Mouse (Mus musculus): ENCODE measurements at regions not wholly inside any gene's neighbourhood (a gene's known extent, or its start where the extent isn't known, plus 50 kb on each side); places are given as distances from the start of the nearest gene placed in this dataset.

- DNase-seq, result no peak
Measured at GRCm38 (mm10) chr14:58487836-58488235, 417.5 kb downstream of the Fgf9 start.

DNA sequence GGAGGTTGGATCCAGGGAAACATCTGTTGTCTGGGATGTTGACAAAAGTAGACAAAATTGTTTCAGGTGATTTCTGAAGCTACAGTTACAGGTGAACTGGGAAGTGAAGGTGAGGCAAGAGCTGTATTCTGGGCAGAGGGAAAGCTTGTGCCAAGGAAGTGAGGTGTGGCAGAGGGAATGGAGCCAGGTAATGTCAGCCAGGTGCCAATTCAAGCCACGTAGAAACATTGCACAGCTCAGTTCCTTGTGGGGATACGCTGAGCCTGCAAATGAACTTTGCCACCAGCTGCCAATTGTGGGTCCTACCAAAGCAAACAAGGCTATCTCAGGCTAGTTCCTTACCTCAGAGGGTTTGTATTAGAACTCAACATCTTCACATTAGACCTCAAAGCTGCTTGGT is 410.1 kb downstream of the Fgf9 start:
- DNase-seq, result no peak

- DNase-seq, result no peak
Measured at GRCm38 (mm10) chr14:58470678-58471077, 400.3 kb downstream of the Fgf9 start.

- no peak for DNase-seq
Measured at GRCm38 (mm10) chr14:58468451-58468850, 398.1 kb downstream of the Fgf9 start.

- DNase-seq, result no peak
Measured at GRCm38 (mm10) chr14:58467856-58468255, 397.5 kb downstream of the Fgf9 start.

DNA sequence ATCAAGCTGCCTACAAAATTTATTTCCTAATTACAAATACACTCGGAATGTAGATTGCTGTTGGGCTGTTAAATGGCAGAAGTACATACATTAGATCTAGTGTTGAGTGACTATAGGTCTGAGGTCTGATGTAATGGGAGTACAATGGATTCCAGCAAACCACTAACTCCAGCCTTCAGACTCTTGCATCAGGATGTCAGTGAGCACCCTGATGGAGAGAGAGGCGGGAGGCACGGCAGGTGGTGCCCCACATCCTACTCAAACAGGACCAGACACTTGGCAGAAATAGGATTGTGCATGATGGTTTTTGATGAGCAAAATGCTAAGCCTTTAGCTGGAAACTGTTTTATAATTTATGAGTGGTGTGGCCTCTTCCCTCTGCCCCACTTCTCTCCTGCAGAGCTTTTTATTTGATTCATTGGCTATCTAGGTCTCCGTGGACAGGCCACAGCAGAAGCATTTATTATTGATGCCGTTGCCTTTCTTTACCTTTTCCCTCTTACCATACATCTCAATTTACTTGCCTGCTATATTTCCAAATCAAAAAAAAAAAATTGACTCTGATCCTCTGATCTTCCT is 376.5 kb downstream of the Fgf9 start:
- DNase-seq, result no peak

DNA sequence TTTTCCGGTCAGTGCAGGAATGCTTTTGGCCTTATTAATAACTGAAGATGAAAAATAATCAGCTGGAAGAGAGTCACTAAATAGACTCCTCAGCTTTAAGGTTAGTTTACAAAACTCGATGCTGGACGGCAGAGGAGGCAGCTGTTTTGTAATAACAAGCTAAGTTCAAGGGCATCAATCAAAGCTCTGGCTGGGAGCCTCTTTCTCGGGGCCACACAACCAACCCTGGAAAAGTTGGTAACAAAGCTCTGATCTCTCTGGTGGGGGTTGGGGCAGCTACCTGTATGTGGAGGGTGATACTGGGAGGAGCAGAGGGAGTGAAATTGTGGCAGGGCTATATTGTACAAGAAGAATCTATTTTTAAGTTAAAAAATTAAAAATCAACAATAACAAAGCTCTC is 374.1 kb downstream of the Fgf9 start:
- no peak for DNase-seq

DNA sequence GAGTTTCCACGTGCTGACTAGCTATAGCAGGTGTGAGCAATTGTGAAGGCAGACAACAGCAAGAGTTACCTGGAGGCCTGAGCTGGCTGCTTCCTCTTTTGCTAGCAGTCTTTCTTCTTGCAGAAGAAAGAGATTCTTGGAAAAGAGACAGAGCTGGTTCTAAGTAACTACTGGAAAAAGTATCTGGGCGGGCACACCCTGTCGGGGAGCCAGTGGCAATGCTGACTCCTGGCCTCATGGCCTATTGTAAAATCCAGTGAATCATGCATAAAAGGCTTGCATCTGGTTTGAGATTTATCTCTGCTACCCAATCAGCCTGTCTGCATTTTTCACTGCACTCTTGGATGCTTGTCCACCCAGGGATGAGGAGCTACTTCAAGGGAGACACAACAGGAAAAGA is 372.2 kb downstream of the Fgf9 start:
- DNase-seq, result no peak

- no peak for DNase-seq
Measured at GRCm38 (mm10) chr14:58439963-58440362, 369.6 kb downstream of the Fgf9 start.

DNA sequence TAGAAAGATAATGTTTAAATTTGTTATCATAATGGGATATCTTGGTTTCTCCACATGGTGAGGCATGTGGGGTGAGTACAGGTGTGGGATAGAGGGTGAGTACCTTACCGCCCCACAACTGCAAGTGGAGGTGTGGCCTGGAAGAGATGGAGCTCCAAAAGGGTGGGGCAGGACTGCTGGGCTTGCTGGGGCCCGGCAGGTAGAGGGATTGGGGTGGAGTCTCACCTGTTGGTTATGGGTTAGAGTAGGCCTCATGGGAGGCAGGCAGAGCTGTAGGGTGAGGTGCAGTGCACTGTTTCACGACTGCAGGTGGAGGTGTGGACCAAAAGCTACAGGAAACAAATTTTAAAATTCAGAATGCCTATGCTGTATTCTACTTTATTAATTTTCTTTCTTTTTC is 365.7 kb downstream of the Fgf9 start:
- DNase-seq, result no peak

GRCm38 (mm10) chr14:58426472-58426871 is 356.1 kb downstream of the Fgf9 start:
- no peak for DNase-seq

DNA sequence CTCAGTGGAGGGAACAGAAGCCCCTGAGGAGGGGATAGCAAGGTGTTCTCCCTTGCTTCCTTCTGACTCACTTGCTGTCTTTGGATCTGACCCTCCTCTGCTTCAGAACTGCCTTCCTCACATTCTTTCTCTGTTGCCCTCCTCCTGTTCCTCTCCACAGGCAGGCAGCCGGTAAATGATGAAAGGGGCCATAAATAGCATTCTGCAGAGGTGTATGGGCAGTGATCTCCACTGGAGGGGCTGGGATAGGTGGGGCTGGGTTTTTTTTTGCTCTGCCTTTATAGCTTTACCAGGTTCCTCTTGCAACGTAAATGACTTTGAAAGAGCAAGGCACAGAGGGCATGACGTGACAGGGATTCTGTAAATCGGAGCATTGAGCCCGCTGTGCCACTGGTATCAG is 351.6 kb downstream of the Fgf9 start:
- DNase-seq, result no peak

DNA sequence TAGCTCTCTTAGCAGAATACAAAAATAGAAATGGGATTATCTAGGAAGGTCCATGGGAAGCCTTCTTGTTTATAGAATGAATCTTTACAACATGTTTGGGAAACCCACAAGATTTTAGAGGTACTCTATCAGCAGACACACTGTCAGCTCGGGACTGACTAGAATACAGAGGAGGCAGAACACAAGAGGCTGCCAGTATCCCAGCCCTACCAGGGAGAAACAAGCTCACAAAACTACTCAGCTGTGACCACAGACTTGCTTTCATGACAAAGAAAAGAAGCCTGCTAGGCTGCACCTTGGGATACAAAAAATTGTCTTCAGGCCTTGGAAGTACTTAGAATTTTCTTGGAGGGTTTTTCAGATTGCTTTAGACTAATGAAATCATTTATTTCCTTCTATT is 347.2 kb downstream of the Fgf9 start:
- no peak for DNase-seq

DNA sequence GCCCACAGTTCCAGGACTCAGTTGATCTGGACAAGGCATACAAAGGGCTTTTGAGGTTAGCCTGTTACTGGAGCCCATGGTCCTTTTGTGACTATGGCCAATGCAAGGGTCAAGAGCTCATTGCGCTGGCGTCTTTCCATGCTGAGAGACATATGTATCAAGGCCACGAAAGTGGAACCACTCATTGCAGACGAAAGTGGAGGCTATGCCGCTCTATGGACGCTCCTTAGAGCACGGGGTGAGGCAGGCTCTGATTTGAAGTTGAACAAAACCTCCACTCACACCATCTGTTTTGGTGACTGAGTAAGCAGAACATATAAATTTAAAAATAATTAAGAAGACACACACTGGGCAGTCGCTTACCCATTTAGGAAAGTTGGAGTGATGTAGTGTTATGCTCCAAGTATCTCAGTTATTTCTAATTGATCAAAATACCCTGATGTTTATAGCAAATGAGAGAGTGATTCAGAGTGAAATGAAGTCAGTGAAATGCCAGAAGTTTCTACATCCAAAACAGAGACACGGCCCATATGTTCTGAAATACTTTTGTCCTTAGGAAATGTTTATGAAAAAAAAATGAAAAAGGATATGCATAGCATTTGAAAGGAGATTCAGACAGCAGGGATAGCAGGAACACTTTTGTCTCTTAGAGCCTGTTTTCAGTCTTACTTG is 321.8 kb downstream of the Fgf9 start:
- DNase-seq, result no peak

DNA sequence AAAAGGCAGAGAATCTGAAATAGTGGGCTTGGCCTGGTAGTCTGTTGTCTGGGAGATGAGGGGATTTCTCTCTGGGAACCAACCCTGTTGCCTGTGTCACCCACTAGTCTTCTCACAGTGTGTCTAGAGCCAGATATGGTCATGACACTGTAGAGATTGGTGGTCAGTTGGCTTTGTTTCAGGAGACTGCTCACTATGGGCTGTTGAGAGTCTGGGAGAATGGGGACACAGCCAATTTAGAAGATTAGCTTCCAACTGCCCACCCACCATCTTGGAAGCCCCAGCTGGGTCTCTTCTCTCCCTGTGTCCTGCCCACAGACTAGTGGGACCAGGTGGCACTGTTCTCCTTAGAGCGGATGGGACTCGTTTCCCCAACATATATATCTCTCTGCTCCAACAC is 320.4 kb downstream of the Fgf9 start:
- no peak for DNase-seq

GRCm38 (mm10) chr14:58387348-58388000 is 317.1 kb downstream of the Fgf9 start:
- peak; percentile 10 for DNase-seq

DNA sequence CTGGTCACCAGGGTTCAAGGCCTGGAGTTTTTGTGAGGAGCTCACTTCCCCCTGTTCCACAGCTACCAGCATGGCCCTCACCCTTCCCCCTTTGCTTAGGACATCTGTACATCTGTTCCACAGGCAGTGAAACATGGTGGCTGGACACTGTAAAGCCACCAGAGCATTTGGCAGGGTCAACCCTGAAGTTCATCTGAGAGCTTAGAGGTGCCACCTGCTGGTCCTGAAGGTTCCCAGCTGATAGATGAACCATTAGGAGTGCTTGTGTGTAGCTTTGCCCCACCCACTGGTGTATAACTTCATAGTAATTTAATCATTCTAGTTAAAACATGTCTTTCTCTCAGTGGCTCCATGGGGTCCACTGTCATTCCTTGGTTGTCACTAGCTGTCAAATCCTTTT is 304.7 kb downstream of the Fgf9 start:
- peak; percentile 10 for DNase-seq

- DNase-seq, result no peak
Measured at GRCm38 (mm10) chr14:58356824-58357223, 286.5 kb downstream of the Fgf9 start.

- no peak for DNase-seq
Measured at GRCm38 (mm10) chr14:58352986-58353385, 282.6 kb downstream of the Fgf9 start.

GRCm38 (mm10) chr14:58336148-58336547 is 265.8 kb downstream of the Fgf9 start:
- DNase-seq, result no peak

DNA sequence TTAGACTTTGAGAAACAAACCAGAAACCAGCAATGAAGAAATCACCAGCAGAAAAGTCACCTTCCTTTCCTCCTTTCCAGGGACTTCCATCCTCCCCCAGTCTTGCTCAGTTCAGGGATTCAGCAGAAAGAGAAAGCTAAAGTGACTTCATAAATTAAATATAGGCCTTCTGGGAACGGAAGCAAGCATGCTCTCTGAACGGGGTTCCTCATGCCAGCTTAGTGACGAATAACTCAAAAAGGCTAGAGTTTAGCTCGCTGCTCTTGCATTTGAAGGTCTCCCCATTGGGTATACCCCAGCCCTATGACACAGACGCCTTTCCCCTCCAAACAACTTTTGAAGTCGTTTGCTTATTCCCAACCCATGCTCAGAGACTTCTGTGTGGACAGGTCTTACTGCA is 252.8 kb downstream of the Fgf9 start:
- DNase-seq, result no peak

DNA sequence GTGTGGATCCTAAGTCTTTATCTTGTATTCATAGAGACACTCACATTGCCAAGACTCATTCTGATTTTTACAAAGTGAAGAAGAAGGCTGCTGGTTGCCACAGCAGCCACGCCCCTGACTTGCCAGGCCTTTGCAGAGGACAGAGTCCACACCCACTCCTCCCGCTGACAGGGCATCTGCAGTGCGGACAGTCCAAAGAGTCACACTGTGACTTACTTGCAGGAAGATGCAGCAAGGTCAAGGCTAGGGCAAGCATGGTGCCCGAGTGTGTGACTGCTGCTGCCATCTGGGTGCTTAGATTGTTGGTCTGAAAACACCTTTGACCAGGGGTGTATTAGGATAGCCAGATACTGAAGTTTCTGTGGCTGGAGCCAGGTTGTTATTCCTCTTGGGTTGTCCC is 252.1 kb downstream of the Fgf9 start:
- DNase-seq, result peak; percentile 12

DNA sequence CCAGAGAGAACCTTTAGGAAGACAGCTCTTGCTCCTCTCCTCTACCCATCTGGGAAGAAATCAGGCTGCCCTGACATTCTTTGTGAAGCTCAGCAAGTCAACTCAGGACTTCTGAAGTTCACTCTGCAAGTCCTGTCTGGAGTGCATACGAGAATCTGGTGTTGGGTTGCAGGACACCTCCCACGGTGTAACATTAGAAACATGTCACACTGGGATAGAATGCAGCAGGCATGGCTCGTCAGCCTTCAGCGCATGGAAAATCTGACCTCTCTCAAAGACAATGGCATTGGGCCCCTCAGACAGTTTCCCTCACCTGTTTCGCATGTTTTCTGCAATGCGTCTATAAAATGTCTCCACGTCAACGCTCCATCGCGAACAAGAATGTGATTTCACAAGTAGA is 251.5 kb downstream of the Fgf9 start:
- DNase-seq, result no peak

DNA sequence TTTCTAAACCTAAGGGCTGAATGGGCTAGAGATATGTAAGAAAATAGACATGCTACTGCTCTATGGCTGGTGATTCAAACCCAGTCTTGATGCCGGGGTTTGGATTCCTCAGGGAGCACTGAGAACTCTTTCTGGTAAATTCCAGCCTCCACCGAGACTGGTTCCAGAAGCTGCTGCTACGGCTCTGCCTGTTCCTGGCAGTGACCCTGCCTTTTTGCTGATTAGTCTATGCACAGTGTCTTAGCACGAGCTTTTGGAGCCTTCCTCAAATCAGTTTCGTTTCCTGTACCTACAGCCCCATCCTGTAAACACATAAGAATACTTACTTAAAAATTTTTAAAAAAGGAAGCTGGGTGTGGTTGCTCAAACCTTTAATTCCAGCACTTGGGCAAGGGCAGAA is 250.9 kb downstream of the Fgf9 start:
- peak; percentile 9 for DNase-seq

DNA sequence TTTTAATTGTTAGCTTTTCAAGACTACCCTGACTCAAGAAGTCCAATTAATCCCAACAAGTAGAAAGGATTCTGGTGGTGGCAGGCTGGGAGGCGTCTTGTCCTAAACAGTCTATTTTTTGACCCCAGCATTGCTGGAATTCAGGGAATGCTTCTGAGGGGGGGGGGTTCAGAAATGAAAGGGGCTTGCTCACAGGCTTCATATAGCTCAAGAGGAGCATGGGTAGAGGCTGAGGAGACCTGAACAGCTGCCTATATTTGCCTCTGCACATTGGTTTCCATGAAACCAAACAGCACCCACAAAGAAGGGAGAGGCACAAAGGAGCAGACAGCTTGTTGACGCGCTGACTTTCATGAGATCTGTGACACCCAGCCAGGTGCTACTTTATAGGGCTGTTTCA is 247.3 kb downstream of the Fgf9 start:
- DNase-seq, result no peak

Data from kidney, postnatal 14 days (tissue).